ENCODE assay signal across 16 mouse cellular contexts in genomic region chr11:101359776-101360175, GRCm38 (mm10). TPM values are rescaled to one million over a fixed set of nuclear protein-coding genes. Genes with fewer than 3 reads are reported as not detected.
DNase-seq lines count a peak whose midpoint lies in the region; ATAC-seq and TF ChIP-seq lines count a peak whose summit lies in the region.
"Had no signal": no experiment of that assay in that cellular context is flagged by ENCODE, and none has a peak within 500 bp of the region (broad histone marks: within the 10 kb centered on the region; RNA-seq: fewer than 3 reads in every experiment).

No protein-coding gene starts in this region.

- WGBS in lung, embryonic 15.5 days, result 54% methylated on average over 9 of the region's 9 CpGs
- 57% methylated on average over 9 of the region's 9 CpGs for WGBS in heart, embryonic 11.5 days (ENCODE audit: insufficient replicate concordance)
- 65% methylated on average over 9 of the region's 9 CpGs for WGBS in intestine, postnatal 0 days

- no peaks in the 10 kb centered on the region; the same call in 1 of the 2 replicates for H3K4me1 ChIP-seq in lung, embryonic 15.5 days
- H3K4me1 ChIP-seq in heart, embryonic 11.5 days (ENCODE audit: control insufficient read depth, insufficient read depth, low read length), result peaks cover 10% of the 10 kb centered on the region
- H3K4me1 ChIP-seq in intestine, postnatal 0 days (replicated peaks; ENCODE audit: control insufficient read depth, insufficient read depth, low read length), result peaks cover 6% of the 10 kb centered on the region; the same call in 1 of the 2 replicates
- H3K4me1 ChIP-seq: embryonic facial prominence, embryonic 13.5 days; forebrain, embryonic 15.5 days; hindbrain, embryonic 15.5 days; neural tube, embryonic 13.5 days had no signal

- peak; percentile 91 for DNase-seq in heart, adult 11 months
- no peak for DNase-seq in heart, postnatal 25 days (ENCODE audit: low spot score)
- DNase-seq in lung, adult 18-20 months, result no peak
- DNase-seq in thymus, postnatal 14 days, result no peak
- DNase-seq: cerebellum, postnatal 25 days; gastrocnemius, postnatal 14 days; right cerebral cortex, adult 18-20 months had no signal

- no peak overlapping the region for H3K9ac ChIP-seq in lung, embryonic 15.5 days
- H3K9ac ChIP-seq in heart, embryonic 11.5 days (ENCODE audit: low read depth, low read length), result 0 out of 2 replicates have a peak overlapping the region, but pooled peaks have one; percentile 16
- no peak overlapping the region for H3K9ac ChIP-seq in intestine, postnatal 0 days (ENCODE audit: low read depth, low read length)
- H3K9ac ChIP-seq: embryonic facial prominence, embryonic 13.5 days; forebrain, embryonic 15.5 days; hindbrain, embryonic 15.5 days; limb, embryonic 15.5 days; neural tube, embryonic 13.5 days had no signal

- no peaks in the 10 kb centered on the region for H3K27me3 ChIP-seq in lung, embryonic 15.5 days
- no peaks in the 10 kb centered on the region for H3K27me3 ChIP-seq in heart, embryonic 11.5 days (ENCODE audit: control insufficient read depth, insufficient read depth, low read length)
- no peaks in the 10 kb centered on the region for H3K27me3 ChIP-seq in intestine, postnatal 0 days (replicated peaks; ENCODE audit: control insufficient read depth, insufficient read depth, low read length)
- H3K27me3 ChIP-seq: embryonic facial prominence, embryonic 13.5 days; forebrain, embryonic 15.5 days; hindbrain, embryonic 15.5 days; limb, embryonic 15.5 days; neural tube, embryonic 13.5 days had no signal

- no peaks in the 10 kb centered on the region for H3K9me3 ChIP-seq in lung, embryonic 15.5 days
- no peaks in the 10 kb centered on the region for H3K9me3 ChIP-seq in heart, embryonic 11.5 days (replicated peaks; ENCODE audit: control insufficient read depth, low read length)
- H3K9me3 ChIP-seq in intestine, postnatal 0 days (ENCODE audit: control insufficient read depth), result no peaks in the 10 kb centered on the region
- H3K9me3 ChIP-seq: embryonic facial prominence, embryonic 13.5 days; forebrain, embryonic 15.5 days; hindbrain, embryonic 15.5 days; limb, embryonic 15.5 days; neural tube, embryonic 13.5 days had no signal

- no peak overlapping the region for H3K4me2 ChIP-seq in lung, embryonic 15.5 days
- H3K4me2 ChIP-seq in heart, embryonic 11.5 days, result no peak overlapping the region
- no peak overlapping the region for H3K4me2 ChIP-seq in intestine, postnatal 0 days (replicated peaks; ENCODE audit: low read depth)
- H3K4me2 ChIP-seq: embryonic facial prominence, embryonic 13.5 days; forebrain, embryonic 15.5 days; hindbrain, embryonic 15.5 days; limb, embryonic 15.5 days; neural tube, embryonic 13.5 days had no signal

- peak overlapping the region; percentile 43; the same call in 1 of the 2 replicates for H3K27ac ChIP-seq in lung, embryonic 15.5 days
- H3K27ac ChIP-seq in heart, embryonic 11.5 days (ENCODE audit: low read depth, low read length), result peak overlapping the region; percentile 64
- peak overlapping the region; percentile 88 for H3K27ac ChIP-seq in intestine, postnatal 0 days (ENCODE audit: low read depth, low read length)
- H3K27ac ChIP-seq: embryonic facial prominence, embryonic 13.5 days; forebrain, embryonic 15.5 days; hindbrain, embryonic 15.5 days; limb, embryonic 15.5 days; neural tube, embryonic 13.5 days had no signal

- intact Hi-C loops in heart, postnatal 25 days (cut with DNase I), result loop anchor here (2.0 kb wide), 1 partner anchor 31 kb away; no protein-coding TSS in a partner anchor

- no peak for TF ChIP-seq CTCF in intestine, postnatal 0 days (IDR thresholded peaks at IDR 0.05; ENCODE audit: low read depth)

- no peaks in the 10 kb centered on the region for H3K36me3 ChIP-seq in lung, embryonic 15.5 days
- H3K36me3 ChIP-seq in heart, embryonic 11.5 days (ENCODE audit: control insufficient read depth, insufficient read depth, low read length), result no peaks in the 10 kb centered on the region
- no peaks in the 10 kb centered on the region for H3K36me3 ChIP-seq in intestine, postnatal 0 days (ENCODE audit: control insufficient read depth, insufficient read depth)
- H3K36me3 ChIP-seq: embryonic facial prominence, embryonic 13.5 days; forebrain, embryonic 15.5 days; hindbrain, embryonic 15.5 days; limb, embryonic 15.5 days; neural tube, embryonic 13.5 days had no signal

- ATAC-seq in lung, embryonic 15.5 days (ENCODE audit: borderline replicate concordance, extremely low read depth, low FRiP score, low TSS enrichment), result no peak
- no peak for ATAC-seq in heart, embryonic 11.5 days (replicated peaks; ENCODE audit: insufficient number of reproducible peaks, low FRiP score, low TSS enrichment)
- no peak for ATAC-seq in intestine, postnatal 0 days
- ATAC-seq: forebrain, embryonic 15.5 days; midbrain, embryonic 16.5 days had no signal

- H3K4me3 ChIP-seq in lung, embryonic 15.5 days, result no peak overlapping the region
- no peak overlapping the region for H3K4me3 ChIP-seq in heart, embryonic 11.5 days (ENCODE audit: low read depth, low read length)
- no peak overlapping the region for H3K4me3 ChIP-seq in intestine, postnatal 0 days (ENCODE audit: low read depth, low read length)
- H3K4me3 ChIP-seq: embryonic facial prominence, embryonic 13.5 days; forebrain, embryonic 15.5 days; hindbrain, embryonic 15.5 days; limb, embryonic 15.5 days; neural tube, embryonic 13.5 days had no signal

RNA-seq across cellular contexts. Expression of gene G6pc, which starts 7.6 kb away (rescaled TPM):
- not detected for total RNA-seq in heart, postnatal 25 days (2021)
- not detected in 2 replicates for polyA plus RNA-seq in lung, embryonic 15.5 days (2015; fragmentation: Nextera tagmentation; extraction: Ambion mirVana)
- polyA plus RNA-seq in heart, embryonic 11.5 days (2014; fragmentation: Nextera tagmentation; extraction: Ambion mirVana), result not detected in 2 replicates
- 54.3 and 63.3 TPM in 2 replicates for polyA plus RNA-seq in intestine, postnatal 0 days (2015; fragmentation: Nextera tagmentation; extraction: Ambion mirVana)
- total RNA-seq: gastrocnemius, postnatal 14 days had no signal
- polyA plus RNA-seq: embryonic facial prominence, embryonic 13.5 days; forebrain, embryonic 15.5 days; hindbrain, embryonic 15.5 days; limb, embryonic 15.5 days; midbrain, embryonic 16.5 days; neural tube, embryonic 13.5 days had no signal

RNA-seq across cellular contexts. Expression of gene Aoc3, which starts 29.4 kb away (rescaled TPM):
- total RNA-seq in heart, postnatal 25 days (2021), result 10 to 100 TPM; 13.9 to 18.5 TPM
- 1.3 and 1.4 TPM in 2 replicates for polyA plus RNA-seq in lung, embryonic 15.5 days (2015; fragmentation: Nextera tagmentation; extraction: Ambion mirVana)
- 0.20 and 0.24 TPM in 2 replicates for polyA plus RNA-seq in heart, embryonic 11.5 days (2014; fragmentation: Nextera tagmentation; extraction: Ambion mirVana)
- polyA plus RNA-seq in intestine, postnatal 0 days (2015; fragmentation: Nextera tagmentation; extraction: Ambion mirVana), result 3.7 and 4.4 TPM in 2 replicates
- polyA plus RNA-seq: forebrain, embryonic 15.5 days; neural tube, embryonic 13.5 days had no signal

RNA-seq across cellular contexts. Expression of gene Aoc2, which starts 34.9 kb away (rescaled TPM):
- total RNA-seq in heart, postnatal 25 days (2021), result 1 to 10 TPM; 1.8 to 2.2 TPM
- polyA plus RNA-seq in lung, embryonic 15.5 days (2015; fragmentation: Nextera tagmentation; extraction: Ambion mirVana), result 0.81 and 1.2 TPM in 2 replicates
- polyA plus RNA-seq in heart, embryonic 11.5 days (2014; fragmentation: Nextera tagmentation; extraction: Ambion mirVana), result 0.90 and 1.4 TPM in 2 replicates
- polyA plus RNA-seq in intestine, postnatal 0 days (2015; fragmentation: Nextera tagmentation; extraction: Ambion mirVana), result 0.34 and 0.41 TPM in 2 replicates

RNA-seq across cellular contexts. Expression of gene Psme3, which starts 43.8 kb away (rescaled TPM):
- 10 to 100 TPM; 80.6 to 88.8 TPM for total RNA-seq in heart, postnatal 25 days (2021)
- polyA plus RNA-seq in lung, embryonic 15.5 days (2015; fragmentation: Nextera tagmentation; extraction: Ambion mirVana), result 130 and 133 TPM in 2 replicates
- 104 and 105 TPM in 2 replicates for polyA plus RNA-seq in heart, embryonic 11.5 days (2014; fragmentation: Nextera tagmentation; extraction: Ambion mirVana)
- 59.5 and 60.2 TPM in 2 replicates for polyA plus RNA-seq in intestine, postnatal 0 days (2015; fragmentation: Nextera tagmentation; extraction: Ambion mirVana)

RNA-seq across cellular contexts. Expression of gene Aarsd1, which starts 57.6 kb away (rescaled TPM):
- total RNA-seq in heart, postnatal 25 days (2021), result 10 to 100 TPM; 20.7 to 22.8 TPM
- polyA plus RNA-seq in lung, embryonic 15.5 days (2015; fragmentation: Nextera tagmentation; extraction: Ambion mirVana), result 78.8 and 83.3 TPM in 2 replicates
- polyA plus RNA-seq in heart, embryonic 11.5 days (2014; fragmentation: Nextera tagmentation; extraction: Ambion mirVana), result 49.7 and 52.3 TPM in 2 replicates
- polyA plus RNA-seq in intestine, postnatal 0 days (2015; fragmentation: Nextera tagmentation; extraction: Ambion mirVana), result 27.0 and 28.9 TPM in 2 replicates

Comparison
In these comparisons a context has a peak if more than half of its experiments do, and no peak if none do; other contexts are left out.
1. RNA of gene G6pc, which starts 7.6 kb away (polyA plus RNA-seq): 54.3 to 63.3 TPM in intestine, postnatal 0 days; not detected in lung, embryonic 15.5 days and not detected in heart, embryonic 11.5 days; every median in the first group is over 10 times any median in the second.
2. Peak in every context shown above with its lines, with median percentiles within 50 percentile points of each other: H3K27ac ChIP-seq.